Mouse (Mus musculus): Measurements from ENCODE around the gene Lrit2.

The Lrit2 gene

DNA sequence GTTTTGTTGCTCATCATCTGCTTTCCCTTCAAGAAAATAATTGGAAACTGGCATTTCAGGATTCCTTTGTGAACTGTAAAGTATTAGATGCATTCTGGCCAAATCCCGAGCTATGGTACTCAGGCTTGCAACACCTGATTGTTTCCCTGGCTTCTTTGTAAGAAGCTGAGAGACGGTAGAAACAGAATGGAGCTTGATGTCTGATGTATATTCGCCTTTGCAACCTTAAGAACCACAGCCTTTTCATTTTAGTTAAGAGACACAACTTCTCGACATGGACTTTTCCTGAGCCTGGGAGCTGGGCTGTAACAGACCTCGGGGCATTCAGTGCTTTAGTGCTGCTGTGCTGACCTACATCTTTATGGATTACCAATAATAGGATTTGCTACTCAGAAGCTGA is at the start of gene Lrit2:
Gene Lrit2 (plus strand): TSS at position 301 of the 400 bp plus-strand sequence.
- no peak for DNase-seq (ENCODE audit: low spot score)

DNA sequence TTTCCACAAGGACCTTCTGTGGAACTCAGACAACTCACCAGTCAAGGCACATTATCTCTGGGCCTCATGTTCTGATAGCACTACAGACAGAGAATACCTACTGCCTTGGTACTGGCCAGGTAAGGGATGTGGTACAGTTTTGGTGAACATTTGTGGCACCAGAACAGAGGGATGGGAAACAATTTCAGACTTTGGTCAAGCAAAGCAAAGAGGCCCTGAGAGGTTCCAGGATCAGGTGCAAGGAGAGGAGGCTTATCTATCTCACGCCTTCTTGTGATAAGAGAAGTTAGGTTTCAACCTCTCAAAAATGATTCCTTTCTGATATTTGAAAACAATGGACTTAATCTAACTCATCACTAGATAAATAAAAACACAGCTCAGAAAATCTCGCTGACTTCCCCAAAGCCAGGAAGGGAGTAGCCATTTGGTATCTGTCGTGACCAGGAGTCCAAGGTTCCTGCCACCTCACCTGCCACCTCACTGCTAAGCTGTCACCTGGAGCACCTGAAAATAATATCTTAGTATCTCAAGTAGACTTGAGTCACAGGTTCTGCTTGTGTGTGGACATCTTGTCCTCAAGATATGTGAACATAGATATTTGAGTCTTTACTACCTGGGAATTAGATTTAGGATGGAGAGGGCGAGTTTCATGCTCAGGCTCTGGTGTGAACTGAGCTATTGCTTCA is 40.3 kb upstream of the Lrit2 start:
- DNase-seq (ENCODE audit: low spot score) = no peak

DNA sequence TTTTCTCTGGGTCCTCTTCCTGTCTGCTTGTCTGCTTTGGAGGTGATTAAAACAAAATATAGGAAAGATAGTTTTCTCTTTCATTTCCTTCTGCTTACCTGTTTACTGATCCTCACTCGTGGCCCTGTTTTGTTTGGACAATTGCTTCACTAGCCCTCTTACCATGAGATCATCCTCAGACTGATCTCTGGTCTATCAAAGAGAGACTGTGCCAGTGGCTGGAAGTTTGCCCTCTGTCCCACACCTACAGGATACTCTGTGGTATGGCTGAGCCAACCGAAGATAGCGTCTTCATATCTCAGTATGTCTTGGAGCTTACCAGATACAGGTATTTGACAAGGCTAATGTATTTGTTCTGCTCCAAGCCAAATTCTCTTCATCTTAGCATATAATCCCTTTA is 39.8 kb upstream of the Lrit2 start:
- no peak for DNase-seq (ENCODE audit: low spot score)

GRCm38 (mm10) chr14:37028555-37028954 is 39.2 kb upstream of the Lrit2 start:
- DNase-seq (ENCODE audit: low spot score) = no peak

DNA sequence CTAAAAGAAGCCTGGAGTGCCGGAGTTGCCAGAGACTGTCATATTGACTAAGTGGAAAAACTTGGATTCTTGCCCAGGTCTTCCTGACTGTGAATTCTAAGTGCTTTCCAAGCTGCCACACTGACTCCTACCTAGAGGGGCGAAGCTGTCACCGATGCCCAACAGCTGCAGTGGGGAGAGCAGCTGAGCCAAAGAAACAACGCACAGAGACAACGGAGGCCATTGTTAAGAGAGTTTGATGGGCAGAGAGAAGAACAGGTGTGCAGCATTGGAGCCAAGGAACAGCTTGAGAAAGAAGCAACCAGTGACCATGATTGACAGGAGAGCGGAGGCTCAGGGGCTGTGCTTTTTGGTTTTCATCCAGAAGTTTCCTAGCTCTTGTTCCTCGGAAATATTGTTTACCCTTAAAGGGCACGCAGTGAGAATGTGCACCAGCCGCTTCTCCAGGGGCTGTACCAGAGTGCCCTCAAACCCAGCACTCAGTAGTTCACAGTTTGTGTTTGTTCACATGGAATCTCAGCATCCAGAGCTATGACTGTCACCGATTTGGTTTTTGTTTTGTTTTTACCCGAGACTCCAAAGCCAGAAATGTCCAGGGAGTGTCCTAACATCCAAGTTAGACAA is 35.1 kb upstream of the Lrit2 start:
- DNase-seq (ENCODE audit: low spot score) = no peak

DNA sequence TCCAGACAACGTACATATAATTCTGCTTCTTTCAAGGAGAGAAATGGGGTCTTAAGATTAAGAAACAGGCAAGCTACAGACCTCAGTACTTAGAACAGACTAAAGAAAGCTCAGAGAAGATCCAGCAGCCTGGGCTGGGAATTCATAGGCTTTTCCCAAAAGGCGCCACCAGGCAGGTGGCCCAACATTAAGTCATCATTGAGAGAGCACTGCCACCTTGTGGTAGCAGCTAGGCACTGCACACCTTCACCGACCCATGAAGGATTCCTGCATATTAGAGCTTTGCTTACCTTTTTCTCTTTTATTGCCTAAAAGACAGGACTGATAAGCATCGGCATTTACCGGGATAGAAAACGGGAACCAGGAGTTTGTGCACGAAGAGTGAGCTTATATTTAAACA is 34.5 kb upstream of the Lrit2 start:
- DNase-seq (ENCODE audit: low spot score) = peak; percentile 62

GRCm38 (mm10) chr14:37034432-37034831 is 33.3 kb upstream of the Lrit2 start:
- no peak for DNase-seq (ENCODE audit: low spot score)

GRCm38 (mm10) chr14:37048914-37049410 is 18.8 kb upstream of the Lrit2 start, which contains the start of gene Rgr:
Gene Rgr, minus strand, starts transcription at chr14:37048964.
- DNase-seq (ENCODE audit: low spot score) = no peak

DNA sequence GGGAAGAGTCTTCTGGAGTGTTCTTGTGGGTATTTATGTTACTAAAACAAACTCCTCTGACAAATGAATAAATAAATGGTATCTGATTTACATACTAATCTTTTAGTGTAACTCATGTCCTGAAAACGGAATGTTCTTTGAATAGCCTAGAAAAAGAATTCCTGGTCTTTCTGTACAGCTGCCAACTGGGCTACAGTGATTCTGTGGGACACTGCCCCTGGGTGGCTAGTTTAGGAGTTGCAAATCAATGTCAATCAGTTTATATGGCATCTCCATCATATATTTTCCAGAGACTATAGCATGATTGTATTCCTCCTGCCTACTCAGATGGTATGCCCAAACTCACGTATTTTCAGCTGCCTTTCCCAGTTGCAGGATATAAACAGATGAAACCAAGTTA is 2.9 kb upstream of the Lrit2 start:
- DNase-seq (ENCODE audit: low spot score) = no peak

DNA sequence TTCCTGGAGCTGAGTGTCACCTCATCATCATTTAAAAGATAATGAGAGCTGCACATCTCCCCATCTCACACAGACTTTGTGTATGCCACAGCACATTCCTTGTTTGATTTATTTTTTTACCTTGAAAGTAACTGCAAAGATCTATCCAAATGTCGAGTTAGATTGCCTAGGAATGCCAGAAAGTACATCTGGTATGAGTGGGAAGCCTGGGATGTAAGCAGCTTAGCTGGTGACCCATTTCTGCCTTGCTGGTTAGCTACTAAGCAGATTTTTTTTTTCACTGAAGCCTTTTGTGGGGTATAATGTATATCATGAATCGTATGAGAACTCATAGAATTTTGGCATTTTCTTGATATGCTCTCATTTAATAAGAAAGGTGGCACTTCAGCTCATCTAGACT is 1.1 kb upstream of the Lrit2 start:
- DNase-seq (ENCODE audit: low spot score) = no peak

DNA sequence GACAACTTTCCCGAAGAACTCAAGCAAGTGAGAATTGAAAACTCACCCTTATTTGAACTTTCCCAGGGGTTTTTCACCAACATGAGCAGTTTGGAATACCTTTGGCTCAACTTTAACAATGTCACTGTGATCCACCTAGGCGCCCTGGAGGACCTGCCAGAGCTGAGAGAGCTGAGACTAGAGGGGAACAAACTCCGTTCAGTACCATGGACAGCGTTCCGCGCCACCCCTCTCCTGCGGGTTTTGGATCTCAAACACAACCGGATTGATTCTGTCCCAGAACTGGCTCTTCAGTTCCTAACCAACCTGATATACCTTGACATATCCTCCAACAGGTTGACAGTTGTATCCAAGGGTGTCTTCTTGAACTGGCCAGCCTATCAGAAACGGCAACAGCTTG is 787 bp downstream of the Lrit2 start:
- peak; percentile 61 for DNase-seq (ENCODE audit: low spot score)

DNA sequence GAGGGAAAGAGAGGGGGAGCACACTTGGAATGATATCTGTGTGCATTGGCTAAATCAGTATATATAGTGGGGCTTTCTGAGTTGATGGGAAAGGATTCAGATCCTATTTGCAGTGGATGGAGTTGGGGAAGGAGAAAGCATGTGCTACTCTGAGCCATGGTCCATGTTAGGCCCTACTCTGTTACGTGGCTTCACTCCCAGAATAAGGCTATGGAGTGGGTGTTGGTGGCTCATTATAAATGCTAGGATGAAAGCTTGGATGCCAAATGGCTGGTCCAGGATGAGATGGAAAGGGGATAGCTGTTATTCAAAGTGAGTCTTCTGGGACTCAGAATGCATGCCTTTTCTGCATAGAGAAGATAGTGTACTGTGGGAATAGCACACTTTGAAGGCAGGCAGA is 13.0 kb downstream of the Lrit2 start:
- DNase-seq (ENCODE audit: low spot score) = no peak

GRCm38 (mm10) chr14:37083755-37084154 is 16.0 kb downstream of the Lrit2 start:
- DNase-seq (ENCODE audit: low spot score) = no peak

GRCm38 (mm10) chr14:37094436-37094835 is 26.7 kb downstream of the Lrit2 start:
- DNase-seq (ENCODE audit: low spot score) = no peak

GRCm38 (mm10) chr14:37095556-37095955 is 27.8 kb downstream of the Lrit2 start:
- DNase-seq (ENCODE audit: low spot score) = no peak

DNA sequence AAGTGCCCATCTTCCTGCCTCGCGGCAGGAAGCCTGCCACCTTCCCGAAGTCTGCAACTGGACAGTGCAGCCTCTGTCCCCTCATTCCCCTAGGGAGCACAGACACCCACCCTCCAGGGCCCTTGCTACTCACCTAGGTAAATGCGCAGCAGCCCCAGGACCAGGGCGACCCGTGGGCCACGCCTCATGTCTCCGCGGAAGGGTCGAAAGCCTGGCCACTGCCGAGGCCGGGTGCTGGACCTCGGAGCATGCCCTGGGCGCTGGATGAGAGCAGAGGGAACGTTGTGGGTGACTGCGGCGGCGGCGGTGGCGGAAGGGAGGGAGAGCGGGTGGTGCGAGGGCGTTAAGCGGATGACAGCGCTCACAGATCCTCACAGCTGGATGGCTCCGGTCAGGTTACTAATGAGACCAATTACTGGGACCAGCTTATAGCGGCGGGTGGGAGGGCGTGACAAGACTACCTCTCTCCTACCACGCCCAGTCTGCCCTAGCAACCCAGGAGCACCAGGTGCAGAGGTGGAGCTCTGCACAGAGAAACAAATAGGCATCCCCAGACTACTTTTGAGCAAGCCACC is 30.3 kb downstream of the Lrit2 start, which contains the start of gene Cdhr1:
Gene Cdhr1 (minus strand): TSS at position 392 of the 575 bp plus-strand sequence.
- DNase-seq (ENCODE audit: low spot score) = no peak

DNA sequence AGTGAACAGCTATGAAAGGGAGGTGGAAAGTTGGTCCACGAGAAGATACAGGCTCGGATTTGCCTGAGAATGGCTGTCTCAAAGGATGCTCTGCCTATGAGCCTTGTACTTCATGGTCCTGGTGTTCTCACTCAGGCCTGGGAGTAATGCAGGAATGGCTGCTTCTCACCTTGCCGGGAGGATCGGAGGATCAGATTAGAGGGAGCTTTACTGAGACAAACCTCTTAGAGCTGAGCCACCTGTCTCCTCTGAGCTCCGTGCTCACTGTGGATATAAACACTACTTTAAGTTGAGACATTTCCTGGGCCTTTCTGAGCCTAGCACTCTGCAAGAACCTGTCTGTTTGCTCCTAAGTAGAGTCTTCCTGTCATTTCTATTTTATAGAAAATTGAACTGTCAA is 33.8 kb downstream of the Lrit2 start:
- no peak for DNase-seq (ENCODE audit: low spot score)

- no peak for DNase-seq (ENCODE audit: low spot score)
Measured at GRCm38 (mm10) chr14:37102484-37102883, 34.8 kb downstream of the Lrit2 start.

GRCm38 (mm10) chr14:37104747-37105146 is 37.0 kb downstream of the Lrit2 start:
- peak; percentile 12 for DNase-seq (ENCODE audit: low spot score)

DNA sequence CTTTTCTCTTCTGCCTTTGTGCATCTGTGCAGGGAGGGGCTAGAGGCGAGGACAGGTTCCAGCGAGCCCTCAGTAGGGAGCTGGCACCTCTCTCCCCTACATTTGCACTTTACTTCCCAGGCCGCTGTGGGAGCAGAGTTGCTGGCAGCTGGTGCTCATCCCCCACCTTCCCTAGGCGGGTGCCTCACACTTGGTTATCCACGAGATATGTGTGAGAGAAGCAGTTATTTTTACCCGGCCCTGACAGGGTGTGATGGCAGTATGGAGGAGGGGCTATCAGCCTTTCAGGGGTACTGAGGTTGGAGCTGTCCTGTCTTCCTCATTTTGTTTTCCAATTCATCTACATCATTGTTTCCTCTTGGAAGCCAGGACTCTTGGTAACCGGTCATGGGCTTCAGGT is 38.1 kb downstream of the Lrit2 start:
- DNase-seq (ENCODE audit: low spot score) = no peak

- DNase-seq (ENCODE audit: low spot score) = no peak
Measured at GRCm38 (mm10) chr14:37109460-37109859, 41.7 kb downstream of the Lrit2 start.

DNA sequence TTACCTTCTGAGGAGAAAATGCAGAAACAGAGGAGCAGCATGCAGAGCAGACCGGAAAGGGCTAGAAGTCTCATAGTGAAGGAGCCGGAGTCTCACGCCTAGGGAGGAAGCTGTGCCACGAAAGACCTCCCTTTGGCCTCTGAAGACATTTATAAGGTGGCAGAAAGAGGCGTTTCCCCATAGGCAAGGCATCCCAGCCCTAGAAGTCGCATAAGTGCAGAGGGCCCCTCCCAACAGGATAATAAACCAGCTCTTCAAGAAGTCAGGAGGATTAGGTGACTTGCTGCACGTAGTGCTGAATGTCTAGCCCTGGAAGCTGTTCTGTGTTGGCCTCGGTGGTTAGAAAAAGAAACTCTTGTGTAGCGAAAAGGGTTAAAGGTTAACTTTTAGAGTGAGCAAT is 42.2 kb downstream of the Lrit2 start:
- DNase-seq (ENCODE audit: low spot score) = no peak

- DNase-seq (ENCODE audit: low spot score) = no peak
Measured at GRCm38 (mm10) chr14:37110456-37110855, 42.7 kb downstream of the Lrit2 start.

All from ovary, postnatal 14 days (tissue).